Mouse (Mus musculus) lung, postnatal 0 days (tissue): ENCODE measurements around the gene Aph1a.

Experiments used
- CTCF ChIP-seq: IDR thresholded peaks from 2 replicates; pipeline ENCODE4 v1.5.1; 2016; ENCODE audit warnings: antibody characterized with exemption, mild to moderate bottlenecking
- EP300 ChIP-seq: IDR thresholded peaks from 2 replicates; pipeline ENCODE4 v1.6.1; 2016; ENCODE audit warnings: antibody characterized with exemption, mild to moderate bottlenecking, control low read depth

DNA sequence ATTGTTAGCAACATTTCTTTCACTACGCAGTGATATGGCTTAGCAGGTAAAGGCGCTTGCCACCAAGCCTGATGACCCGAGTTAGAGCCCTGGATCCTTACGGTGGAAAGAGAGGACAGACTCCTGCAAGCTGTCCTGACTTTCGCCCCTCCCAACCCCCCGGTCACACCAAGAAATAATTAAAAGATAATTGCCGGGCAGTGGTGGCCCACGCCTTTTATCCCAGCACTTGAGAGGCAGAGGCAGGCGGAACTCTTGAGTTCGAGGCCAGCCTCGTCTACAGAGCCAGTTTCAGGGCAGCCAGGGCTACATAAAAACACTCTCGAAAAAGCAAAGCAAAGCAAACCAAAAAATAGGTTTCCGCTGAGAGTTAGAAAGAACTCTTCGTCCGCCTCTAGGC, 22.8 kb upstream of the Aph1a start:
- TF ChIP-seq CTCF (no peak), EP300 (no peak)
